Mouse (Mus musculus) embryonic facial prominence, embryonic 13.5 days (tissue): ENCODE data around the gene Gm4133. TPM values are rescaled to one million over a fixed set of nuclear protein-coding genes. Genes with fewer than 3 reads are reported as not detected.
"Not testable (repeated sequence)": the region's sequence is repeated elsewhere in the genome, so short reads cannot be mapped to it uniquely, and the experiment has no call there.

Experiments
- ATAC-seq: fragments of 200-750 bp; cut with Nextera tagmentation; 2 replicates; pipeline ENCODE4 v1.8.0; 2017; ENCODE audit warnings: low read depth; ENCODE audit not compliant: insufficient number of reproducible peaks, insufficient read depth, low FRiP score, low TSS enrichment
- H3K27ac ChIP-seq: fragments of 300-500 bp; sonication (generic); 2 replicates; pipeline ENCODE4 v1.5.1; 2015; ENCODE audit warnings: moderate library complexity, mild to moderate bottlenecking, inconsistent platforms
- H3K27me3 ChIP-seq: fragments of 300-500 bp; sonication (generic); 2 replicates; pipeline ENCODE4 v1.6.1; 2015; ENCODE audit warnings: mild to moderate bottlenecking, inconsistent platforms
- H3K36me3 ChIP-seq: fragments of 300-500 bp; sonication (generic); 2 replicates; pipeline ENCODE4 v1.6.1; 2015; ENCODE audit warnings: mild to moderate bottlenecking, inconsistent platforms
- H3K4me1 ChIP-seq: fragments of 300-500 bp; sonication (generic); 2 replicates; pipeline ENCODE4 v1.6.1; 2015; ENCODE audit warnings: inconsistent platforms
- H3K4me2 ChIP-seq: fragments of 300-500 bp; sonication (generic); 2 replicates; pipeline ENCODE4 v1.6.1; 2015; ENCODE audit warnings: moderate library complexity, mild to moderate bottlenecking, inconsistent platforms
- H3K4me3 ChIP-seq: fragments of 300-500 bp; sonication (generic); 2 replicates; pipeline ENCODE4 v1.5.1; 2015; ENCODE audit warnings: mild to moderate bottlenecking, inconsistent platforms
- H3K9ac ChIP-seq: fragments of 300-500 bp; sonication (generic); 2 replicates; pipeline ENCODE4 v1.6.1; 2015; ENCODE audit warnings: mild to moderate bottlenecking, inconsistent platforms
- H3K9me3 ChIP-seq: fragments of 300-500 bp; sonication (generic); 2 replicates; pipeline ENCODE4 v1.6.1; 2016; ENCODE audit warnings: inconsistent platforms
- WGBS: fragments of 180-500 bp; shearing (Covaris S2); methylation state at CpG from one replicate; pipeline ENCODE4 v1.1.7; 2015; ENCODE audit warnings: mixed read lengths; 5-methylcytosine and 5-hydroxymethylcytosine counted together
- polyA plus RNA-seq: library from polyadenylated mRNA; unstranded; fragments of >200 nt; fragmentation: Nextera tagmentation; extraction: Ambion mirVana; gene quantifications from 2 replicates; pipeline ENCODE4 v1.2.1, GENCODE M21; 2015

Gm4133 gene
- polyA plus RNA-seq, result not detected in 2 replicates

- H3K4me3 ChIP-seq, H3K27me3 ChIP-seq, H3K4me1 ChIP-seq, H3K27ac ChIP-seq, H3K9ac ChIP-seq, ATAC-seq, H3K4me2 ChIP-seq, H3K9me3 ChIP-seq, H3K36me3 ChIP-seq: not testable (repeated sequence)
- WGBS, result no CpG with 5 or more reads among the region's 2 CpGs
These were observed at the start of gene Gm4133 for GRCm38 (mm10) chr7:20333965-20334364. TSS of gene Gm4133 (minus strand) at chr7:20334065.

DNA sequence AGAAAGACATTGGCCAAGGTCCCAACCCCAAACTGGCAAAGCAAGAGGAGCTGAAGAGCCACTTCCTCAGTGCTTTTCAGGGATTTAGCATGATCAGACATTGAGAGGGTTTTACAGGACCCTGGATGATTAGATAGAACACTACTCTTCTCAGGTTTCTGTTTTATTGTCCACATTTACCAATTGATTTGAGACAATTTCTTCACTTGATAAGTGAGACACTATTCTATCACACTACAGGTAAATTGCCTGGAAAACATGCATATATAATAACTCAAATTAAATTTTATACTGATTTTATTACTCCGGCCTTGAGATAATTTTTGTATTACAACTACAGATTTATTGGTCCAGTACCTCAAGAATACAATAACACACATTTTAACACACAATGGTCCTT lies 41.4 kb upstream of the Gm4133 start, which contains the start of gene Gm5728:
TSS of gene Gm5728 (minus strand) at position 101 of the 400 bp plus-strand sequence.
- not testable (repeated sequence) for H3K9ac ChIP-seq, H3K4me1 ChIP-seq, H3K27me3 ChIP-seq, H3K4me3 ChIP-seq, H3K27ac ChIP-seq, H3K4me2 ChIP-seq, H3K36me3 ChIP-seq, H3K9me3 ChIP-seq, ATAC-seq
- no CpG with 5 or more reads among the region's 1 CpGs for WGBS

Other genes starting within 250 kb of the Gm4133 start
- gene Vmn1r91, start 234.4 kb downstream of the Gm4133 start, polyA plus RNA-seq, result not detected in 2 replicates
- not detected in 2 replicates for gene Gm16442, start 211.5 kb downstream of the Gm4133 start, polyA plus RNA-seq
- gene Vmn1r93, start 195.0 kb downstream of the Gm4133 start, polyA plus RNA-seq, result not detected in 2 replicates
- not detected in 2 replicates for gene Vmn1r94, start 165.7 kb downstream of the Gm4133 start, polyA plus RNA-seq
- not detected in 2 replicates for gene Vmn1r95, start 140.4 kb downstream of the Gm4133 start, polyA plus RNA-seq
- not detected in 2 replicates for gene Gm6164, start 128.5 kb downstream of the Gm4133 start, polyA plus RNA-seq
- gene Gm4498, start 100.2 kb downstream of the Gm4133 start, polyA plus RNA-seq, result not detected in 2 replicates
- not detected in 2 replicates for gene Gm5890, start 71.2 kb downstream of the Gm4133 start, polyA plus RNA-seq
- gene Gm5728, start 41.3 kb upstream of the Gm4133 start, polyA plus RNA-seq, result not detected in 2 replicates
- not detected in 2 replicates for gene Vmn1r100, start 83.9 kb upstream of the Gm4133 start, polyA plus RNA-seq
- gene Vmn1r101, start 108.5 kb upstream of the Gm4133 start, polyA plus RNA-seq, result not detected in 2 replicates
- not detected in 2 replicates for gene Gm10670, start 140.9 kb upstream of the Gm4133 start, polyA plus RNA-seq
- gene Vmn1r103, start 176.5 kb upstream of the Gm4133 start, polyA plus RNA-seq, result not detected in 2 replicates
- gene Vmn1r104, start 199.8 kb upstream of the Gm4133 start, polyA plus RNA-seq, result not detected in 2 replicates
- not detected in 2 replicates for gene Gm5726, start 211.7 kb upstream of the Gm4133 start, polyA plus RNA-seq
- gene Gm4141, start 242.2 kb upstream of the Gm4133 start, polyA plus RNA-seq, result not detected in 2 replicates